Mouse (Mus musculus) bone marrow, adult 2 months (tissue): ENCODE data around the gene Pomt1.
A peak's percentile ranks its signal among the peaks of the same experiment; 100 is the strongest.

Experiments used
- CTCF ChIP-seq: fragments of 200-500 bp; IDR thresholded peaks from 2 replicates; pipeline ENCODE4 v1.5.1; 2011; ENCODE audit warnings: low read length, control low read depth; ENCODE audit not compliant: control insufficient read depth, insufficient read depth
- POLR2A ChIP-seq: fragments of 200-500 bp; IDR thresholded peaks from 2 replicates; pipeline ENCODE4 v1.6.1; 2011; ENCODE audit warnings: low read depth, mild to moderate bottlenecking, control low read depth, low read length, borderline replicate concordance; ENCODE audit not compliant: control insufficient read depth

GRCm38 (mm10) chr2:32282727-32283126 lies 46.3 kb downstream of the Pomt1 start:
- no peak for TF ChIP-seq POLR2A
- peak; percentile 90 for TF ChIP-seq CTCF
